Mouse (Mus musculus) CH12.LX (cell line): ENCODE results near the gene 1700020N01Rik. TPM values are rescaled to one million over a fixed set of nuclear protein-coding genes. Genes with fewer than 3 reads are reported as not detected.

Experiments used
- DNase-seq: peaks from one replicate; pipeline ENCODE4 v3.0.0-alpha.2; 2013; ENCODE audit errors: extremely low read depth
- H3K27ac ChIP-seq: 2 replicates; pipeline ENCODE4 v1.5.1; 2012; ENCODE audit warnings: low read depth, mild to moderate bottlenecking, control low read depth, moderate library complexity; ENCODE audit not compliant: insufficient read depth
- H3K27me3 ChIP-seq: replicated peaks from 2 replicates; pipeline ENCODE3; 2012; ENCODE audit warnings: inconsistent platforms
- H3K36me3 ChIP-seq, 2 experiments: replicated peaks in 1 of 2; 2 replicates each; pipeline versions ENCODE3 to v1.6.1; 2012; ENCODE audit warnings: inconsistent platforms in 1 of 2, low read length in 1 of 2, mild to moderate bottlenecking in 1 of 2, mixed read lengths in 1 of 2, moderate library complexity in 1 of 2; ENCODE audit not compliant: control insufficient read depth in 1 of 2, insufficient read depth in 1 of 2
- H3K4me1 ChIP-seq, 2 experiments: 2 replicates each; pipeline ENCODE4 v1.6.1; 2012; ENCODE audit warnings: inconsistent platforms in 1 of 2, moderate library complexity in 1 of 2; ENCODE audit not compliant: insufficient read depth in 2 of 2, control insufficient read depth in 1 of 2
- H3K4me2 ChIP-seq: 2 replicates; pipeline ENCODE4 v1.6.1; 2012; ENCODE audit warnings: low read depth, mild to moderate bottlenecking, control low read depth; ENCODE audit not compliant: poor library complexity, insufficient read depth, severe bottlenecking
- H3K4me3 ChIP-seq, 3 experiments: fragments of 150-350 bp in 1 of 3; sonication (generic) in 1 of 3; replicated peaks in 1 of 3; 2 replicates each; pipeline versions ENCODE3 to v1.5.1; 2011 to 2012; ENCODE audit warnings: low read depth in 2 of 3, low read length in 2 of 3, mild to moderate bottlenecking in 2 of 3, moderate library complexity in 2 of 3, control low read depth in 1 of 3, improper control_type of control experiment in 1 of 3, inconsistent platforms in 1 of 3, mixed read lengths in 1 of 3; ENCODE audit not compliant: poor library complexity in 1 of 3
- H3K79me2 ChIP-seq: replicated peaks from 2 replicates; pipeline ENCODE4 v1.6.1; 2012; ENCODE audit warnings: mild to moderate bottlenecking, moderate library complexity; ENCODE audit not compliant: control insufficient read depth, poor library complexity, insufficient read depth, severe bottlenecking; ENCODE audit errors: extremely low read depth
- H3K9ac ChIP-seq: 2 replicates; pipeline ENCODE4 v1.6.1; 2012; ENCODE audit warnings: low read depth, mild to moderate bottlenecking, control low read depth, moderate library complexity; ENCODE audit not compliant: insufficient read depth
- H3K9me3 ChIP-seq: replicated peaks from 2 replicates; pipeline ENCODE3; 2012; ENCODE audit warnings: low read length, inconsistent platforms, mixed read lengths
- CTCF ChIP-seq, 2 experiments: IDR thresholded peaks in 1 of 2; conservative IDR thresholded peaks in 1 of 2; 2 replicates each; pipeline ENCODE4 v1.5.1; 2011 to 2012; ENCODE audit warnings: low read depth in 2 of 2, low read length in 2 of 2, improper control_type of control experiment in 1 of 2, inconsistent platforms in 1 of 2, mild to moderate bottlenecking in 1 of 2, moderate library complexity in 1 of 2
- ELF1 ChIP-seq: IDR thresholded peaks from 2 replicates; pipeline ENCODE4 v1.6.1; 2014; ENCODE audit warnings: low read depth, mild to moderate bottlenecking, inconsistent platforms, low read length, improper control_type of control experiment
- GABPA ChIP-seq: IDR thresholded peaks from 2 replicates; pipeline ENCODE4 v1.6.1; 2012; ENCODE audit warnings: low read depth, low read length, improper control_type of control experiment, inconsistent platforms; ENCODE audit not compliant: insufficient replicate concordance
- HCFC1 ChIP-seq: IDR thresholded peaks from 2 replicates; pipeline ENCODE4 v1.6.1; 2012; ENCODE audit warnings: low read depth, mild to moderate bottlenecking, inconsistent platforms, low read length, improper control_type of control experiment
- MAX ChIP-seq: IDR thresholded peaks from 2 replicates; pipeline ENCODE4 v1.6.1; 2011; ENCODE audit warnings: low read length, improper control_type of control experiment
- MXI1 ChIP-seq: IDR thresholded peaks from 2 replicates; pipeline ENCODE4 v1.6.1; 2011; ENCODE audit warnings: mild to moderate bottlenecking, low read depth, low read length, improper control_type of control experiment
- MYC ChIP-seq: IDR thresholded peaks from 2 replicates; pipeline ENCODE4 v1.6.1; 2011; ENCODE audit warnings: low read depth, mild to moderate bottlenecking, improper control_type of control experiment, low read length
- POLR2AphosphoS2 ChIP-seq: IDR thresholded peaks from 2 replicates; pipeline ENCODE4 v1.6.1; 2011; ENCODE audit warnings: low read depth, low read length, improper control_type of control experiment
- RAD21 ChIP-seq: IDR thresholded peaks from 2 replicates; pipeline ENCODE4 v1.6.1; 2011; ENCODE audit warnings: low read depth, mild to moderate bottlenecking, low read length, improper control_type of control experiment, moderate library complexity
- SIN3A ChIP-seq: IDR thresholded peaks from 2 replicates; pipeline ENCODE4 v1.6.1; 2012; ENCODE audit warnings: low read length, improper control_type of control experiment, inconsistent platforms
- SMC3 ChIP-seq: IDR thresholded peaks from 2 replicates; pipeline ENCODE4 v1.6.1; 2011; ENCODE audit warnings: low read depth, low read length, improper control_type of control experiment
- TBP ChIP-seq: conservative IDR thresholded peaks from 2 replicates; pipeline ENCODE4 v1.6.1; 2011; ENCODE audit warnings: low read depth, low read length, improper control_type of control experiment
- UBTF ChIP-seq: IDR thresholded peaks from 2 replicates; pipeline ENCODE4 v1.6.1; 2012; ENCODE audit warnings: low read depth, mild to moderate bottlenecking, inconsistent platforms, low read length, improper control_type of control experiment, moderate library complexity
- ZC3H11A ChIP-seq: IDR thresholded peaks from 2 replicates; pipeline ENCODE4 v1.6.1; 2012; ENCODE audit warnings: low read depth, mild to moderate bottlenecking, inconsistent platforms, low read length, improper control_type of control experiment
- ZMIZ1 ChIP-seq: IDR thresholded peaks from 2 replicates; pipeline ENCODE4 v1.6.1; 2012; ENCODE audit warnings: low read depth, mild to moderate bottlenecking, inconsistent platforms, low read length, improper control_type of control experiment
- dilution Hi-C: fragments of 300-500 bp; cut with MboI; formaldehyde crosslinking; loops from 2 replicates; pipeline ENCODE4 v1.14.3; 2020; ENCODE audit warnings: low sequenced_read_pairs; ENCODE audit not compliant: extremely low pct_unique_long_range_greater_than_20kb, extremely low pct_ligation_motif_present
- in situ Hi-C: fragments of 300-500 bp; cut with MboI; formaldehyde crosslinking; loops from 3 replicates; pipeline ENCODE4 v1.14.3; 2019; ENCODE audit warnings: low sequenced_read_pairs, low pct_ligation_motif_present, low pct_unique_long_range_greater_than_20kb, mixed read lengths
- polyA plus RNA-seq: library from polyadenylated mRNA; unstranded; fragments of >175 nt; gene quantifications from 2 replicates; pipeline ENCODE4 v1.2.1, GENCODE M21; 2012; ENCODE audit warnings: low read depth; ENCODE audit not compliant: insufficient read length
- total RNA-seq, 2 experiments: library from RNA; depleted of rRNA; stranded (reverse); fragments of 300-350 nt in 1 of 2; fragments of >200 nt in 1 of 2; gene quantifications; 2 replicates each; pipeline ENCODE4 v1.2.3; 2012 to 2014

The 1700020N01Rik gene
- total and polyA plus RNA-seq, 3 experiments: not detected

DNA sequence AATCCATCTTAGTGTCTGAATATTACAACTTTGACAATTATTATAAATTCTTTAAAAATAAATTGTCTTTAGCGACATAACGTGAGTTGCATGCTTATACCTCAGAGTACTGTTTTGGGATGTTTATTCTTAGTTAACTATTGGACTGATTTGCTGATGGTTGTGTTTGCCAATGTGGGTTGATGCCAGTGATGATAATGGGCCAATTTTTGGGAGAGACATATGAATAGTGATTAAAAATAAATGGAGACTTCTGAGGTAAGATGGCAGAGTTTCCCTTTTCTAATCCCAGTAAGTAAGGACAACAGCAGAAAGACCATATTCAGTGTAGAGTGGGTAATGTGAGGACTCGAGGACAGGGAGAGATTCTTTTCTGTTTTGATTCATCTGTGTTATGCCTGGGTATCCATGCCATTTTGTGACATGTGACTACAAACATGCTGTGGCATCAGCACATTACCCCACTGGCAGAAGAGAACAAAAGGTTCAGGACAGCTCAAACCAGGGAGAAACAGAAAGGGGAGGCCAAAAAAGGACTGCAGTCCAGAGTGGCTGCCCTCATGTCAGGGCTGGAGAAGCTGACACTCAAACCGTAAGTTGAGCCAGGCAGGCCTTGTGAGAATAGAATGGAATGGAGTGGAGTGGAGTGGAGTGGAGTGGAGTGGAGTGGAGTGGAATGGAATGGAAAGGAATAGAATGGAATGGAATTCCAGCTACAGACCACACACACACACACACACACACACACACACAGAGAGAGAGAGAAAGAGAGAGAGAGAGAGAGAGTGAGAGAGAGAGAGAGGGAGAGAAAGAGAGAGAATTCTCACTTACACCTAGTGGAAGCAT is 4.7 kb upstream of the 1700020N01Rik start:
- dilution Hi-C loops: no loop called here
- in situ Hi-C loops: no loop called here
- TF ChIP-seq MXI1: no peak
- TF ChIP-seq GABPA: no peak
- TF ChIP-seq ZMIZ1: no peak
- TF ChIP-seq ELF1: no peak
- TF ChIP-seq TBP: no peak
- TF ChIP-seq MAX: no peak
- no peak for TF ChIP-seq UBTF
- no peak for TF ChIP-seq MYC
- TF ChIP-seq POLR2AphosphoS2: no peak
- TF ChIP-seq SIN3A: no peak
- no peak for TF ChIP-seq ZC3H11A
- TF ChIP-seq HCFC1: no peak

DNA sequence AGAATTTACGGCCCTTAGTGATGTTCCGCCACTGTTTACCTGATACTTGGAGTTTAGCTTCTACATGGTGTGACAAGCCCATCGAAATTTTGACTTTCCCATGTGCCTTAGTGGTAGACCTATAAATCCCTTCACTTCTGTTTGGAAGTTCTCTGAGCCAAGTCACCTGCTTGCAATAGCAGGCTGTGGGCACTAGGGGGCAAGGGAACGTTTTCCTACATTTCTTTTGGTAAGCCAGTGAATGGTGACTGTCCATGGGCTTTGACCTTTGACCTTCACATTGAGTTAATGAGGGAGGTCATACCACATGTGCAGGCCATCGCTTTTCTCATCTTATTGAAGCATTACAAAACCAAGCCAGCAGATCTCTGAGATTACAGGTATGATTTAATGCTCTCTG is 8.0 kb downstream of the 1700020N01Rik start:
- no peak overlapping the region for H3K9ac ChIP-seq
- TF ChIP-seq SMC3 (peak; percentile 88), ZC3H11A (peak; percentile 26; the same call in 1 of the 2 replicates), UBTF (no peak), RAD21 (peak; percentile 77), CTCF (conservative IDR thresholded peaks at IDR 0.05 in 1 of 2, IDR thresholded peaks at IDR 0.05 in 1 of 2; ENCODE audit: low read depth in 2 of 2, low read length in 2 of 2) (peak; percentile 85 to 93)
- TF ChIP-seq, all 38 proteins: peak for 4
- no peaks in the 10 kb centered on the region for H3K27me3 ChIP-seq
- no peak overlapping the region for H3K27ac ChIP-seq
- in situ Hi-C loops: loop anchor here (25.0 kb wide), 2 partner anchors 214 to 386 kb away; partner anchors contain the start of gene Aldh8a1
- H3K4me1 ChIP-seq: peaks cover 0 to 12% of the 10 kb centered on the region in 2 experiments; a peak in 2 of 4 replicates
- H3K36me3 ChIP-seq: no peaks in the 10 kb centered on the region
- peaks cover 2% of the 10 kb centered on the region for H3K9me3 ChIP-seq
- peak; percentile 39 for DNase-seq
- H3K79me2 ChIP-seq: no peaks in the 10 kb centered on the region
- no peak overlapping the region for H3K4me3 ChIP-seq
- no peak overlapping the region for H3K4me2 ChIP-seq
- dilution Hi-C loops: no loop called here

More for the DNA sequence above, 4.7 kb upstream of the 1700020N01Rik start:
- Histone ChIP-seq H3K4me1 (peaks cover 0 to 4% of the 10 kb centered on the region in 2 experiments; a peak in 1 of 4 replicates), H3K79me2 (no peaks in the 10 kb centered on the region), H3K27ac (no peak overlapping the region), H3K36me3 (no peaks in the 10 kb centered on the region), H3K27me3 (no peaks in the 10 kb centered on the region), H3K4me2 (no peak overlapping the region), H3K9me3 (no peaks in the 10 kb centered on the region), H3K4me3 (no peak overlapping the region), H3K9ac (no peak overlapping the region)
- DNase-seq: no peak
